Mouse (Mus musculus) lung, adult 18-20 months (tissue): ENCODE measurements around the gene Olfr1364.

Experiments used
- DNase-seq, 2 experiments: peaks; one replicate each; pipeline ENCODE4 v3.0.0; 2022; ENCODE audit warnings: mixed read lengths in 2 of 2

Olfr1364 gene

DNA sequence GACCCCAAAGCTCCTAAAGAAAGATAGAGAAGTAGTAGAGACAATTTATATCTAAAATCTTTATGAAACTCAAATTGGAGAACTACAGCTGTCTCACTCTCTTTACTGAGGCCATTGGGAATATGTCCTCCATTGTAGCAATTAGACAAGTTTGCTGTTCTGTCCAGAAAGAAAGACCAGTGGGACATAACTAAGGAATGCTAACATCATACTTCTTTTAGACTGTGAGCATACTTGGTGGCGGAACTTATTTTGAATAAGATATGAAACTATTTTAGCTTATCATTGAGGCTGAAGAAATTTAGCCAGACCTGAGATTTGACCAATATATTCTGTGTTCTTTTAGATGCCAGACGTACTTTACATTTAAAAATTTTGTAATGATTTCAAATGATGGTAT, at the start of gene Olfr1364:
Gene Olfr1364 (minus strand): TSS at position 101 of the 400 bp plus-strand sequence.
- DNase-seq: no peak

DNA sequence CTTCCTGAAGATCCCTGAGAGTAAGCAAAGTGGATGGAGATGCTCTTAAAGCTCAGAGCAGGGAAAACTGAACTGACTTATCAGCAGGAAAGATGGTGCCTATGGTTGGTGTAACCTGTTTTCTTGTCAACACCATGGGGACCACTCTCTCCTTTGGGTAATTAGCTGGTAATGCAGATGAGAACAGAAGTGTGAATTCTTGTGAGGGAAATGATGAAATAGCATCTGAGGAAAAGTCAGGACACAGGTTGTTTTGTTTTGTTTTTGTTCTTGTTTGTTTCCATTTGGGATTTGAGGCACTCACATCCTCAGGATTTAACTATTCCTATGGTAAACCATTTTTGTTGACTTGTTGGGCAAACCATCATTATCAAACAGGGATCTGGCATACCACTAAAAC, 32.4 kb upstream of the Olfr1364 start, which contains the start of gene Olfr1362:
Gene Olfr1362 (minus strand): TSS at position 101 of the 400 bp plus-strand sequence.
- no peak for DNase-seq

DNA sequence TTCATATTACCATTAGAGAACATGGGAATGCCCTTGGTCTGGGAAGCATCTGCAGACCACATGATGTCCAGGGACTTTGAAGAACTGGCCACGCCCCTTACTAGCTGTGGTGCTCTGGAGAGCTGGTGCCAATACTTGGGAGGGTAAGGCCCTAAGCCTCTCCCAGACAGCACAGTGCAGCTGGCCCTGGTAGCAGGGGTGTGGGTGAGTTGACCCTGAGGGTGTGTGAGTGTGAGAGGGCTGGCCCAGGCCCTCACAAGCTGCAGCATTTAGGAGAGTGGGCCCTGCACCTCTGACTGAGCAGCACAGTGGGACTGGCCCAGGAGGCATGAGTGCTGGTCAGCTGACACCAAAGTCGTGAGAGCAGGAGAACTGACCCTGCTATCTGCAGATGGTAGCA, 10.1 kb upstream of the Olfr1364 start:
- DNase-seq: no peak

DNA sequence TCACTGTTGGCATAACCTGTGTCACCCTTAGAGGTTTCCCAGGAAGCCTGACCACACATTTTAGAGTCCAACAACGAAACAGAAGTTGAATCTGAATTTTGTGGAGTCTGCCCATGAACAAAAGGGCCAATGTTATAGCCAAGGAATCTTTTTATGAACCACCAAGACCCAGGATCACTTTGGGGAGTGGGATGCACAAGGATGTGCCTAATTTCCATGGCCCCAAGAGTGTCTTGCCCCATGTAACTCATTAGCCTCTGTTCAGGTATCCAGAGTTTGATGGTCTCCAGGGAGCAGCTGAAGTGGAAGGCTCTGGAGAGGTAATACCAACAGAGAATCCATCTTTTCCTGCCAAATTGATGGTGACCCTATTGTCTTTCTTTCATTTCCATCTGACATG, 21.8 kb downstream of the Olfr1364 start, which contains the start of gene Olfr1535:
Gene Olfr1535 (minus strand): TSS at position 101 of the 400 bp plus-strand sequence.
- DNase-seq: no peak

DNA sequence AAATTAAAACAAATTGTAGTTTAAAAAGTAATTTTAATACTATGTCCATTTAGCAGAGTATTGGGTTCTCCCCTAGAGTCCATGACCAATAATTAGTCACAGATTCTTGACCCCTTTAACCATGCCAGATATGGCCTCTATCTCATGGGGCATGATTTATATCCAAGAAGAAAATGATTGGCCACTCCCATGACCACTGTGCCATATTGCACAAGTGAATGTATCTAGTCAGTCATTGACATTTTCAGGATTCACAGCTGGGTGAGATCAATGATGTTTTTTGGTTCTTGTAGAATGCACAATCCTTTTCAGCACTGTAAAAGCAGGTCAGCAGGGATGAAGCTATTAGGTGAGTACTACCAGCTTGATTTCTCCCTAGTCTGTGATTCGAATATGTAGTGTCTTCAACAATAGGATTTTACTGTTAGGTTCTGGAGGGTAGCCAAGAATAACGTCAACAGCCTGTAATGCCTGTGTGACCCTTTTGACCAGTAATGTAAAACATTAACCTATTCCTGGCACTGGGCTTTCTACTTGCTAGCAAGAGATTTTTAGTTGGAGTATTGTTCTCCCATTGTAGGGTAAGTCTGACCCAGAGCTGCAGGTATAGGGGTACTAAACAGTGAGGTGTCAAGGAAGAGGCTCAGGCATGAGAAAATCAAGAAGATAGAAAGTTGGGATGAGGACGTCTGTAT, 31.0 kb downstream of the Olfr1364 start:
- DNase-seq: no peak

DNA sequence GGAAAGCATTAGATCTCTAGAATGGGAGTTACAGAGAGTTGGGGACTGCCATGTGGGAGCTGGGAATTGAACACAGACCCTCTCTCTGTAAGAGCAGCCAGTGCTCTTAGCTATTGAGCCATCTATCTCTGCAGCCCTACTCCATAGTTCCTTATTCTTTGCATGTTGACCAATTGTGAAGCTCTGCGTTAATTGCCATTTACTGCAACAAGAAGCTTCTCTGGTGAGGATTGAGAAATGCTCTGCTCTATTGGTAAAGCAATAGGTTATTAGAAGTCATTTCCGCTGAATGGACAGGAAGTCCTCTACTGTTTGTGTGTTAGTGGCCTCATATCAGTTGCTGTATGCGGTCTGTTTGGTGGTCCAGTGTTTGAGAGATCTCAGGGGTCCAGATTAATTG, 32.1 kb downstream of the Olfr1364 start:
- no peak for DNase-seq

DNA sequence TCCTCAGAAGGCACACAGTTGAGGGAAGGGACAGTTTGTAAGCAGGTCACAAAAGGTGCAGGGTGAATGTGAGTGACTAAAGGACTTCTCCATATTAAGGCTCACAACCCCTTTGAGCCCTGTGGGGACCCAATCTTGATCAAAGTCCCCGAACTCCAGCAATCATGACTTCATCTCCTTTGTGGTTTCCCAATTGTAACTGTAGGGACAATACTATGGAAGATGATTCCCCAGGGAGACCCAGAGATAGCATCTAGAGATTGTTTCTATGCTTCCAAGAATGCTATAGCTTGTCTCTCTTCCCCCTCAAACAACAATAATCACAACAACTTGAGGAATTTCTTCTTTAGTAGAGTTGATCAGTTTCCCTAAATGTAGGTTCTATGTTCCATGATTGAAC, 38.9 kb downstream of the Olfr1364 start, which contains the start of gene Olfr1366:
Gene Olfr1366 (minus strand): TSS at position 101 of the 400 bp plus-strand sequence.
- no peak for DNase-seq

DNA sequence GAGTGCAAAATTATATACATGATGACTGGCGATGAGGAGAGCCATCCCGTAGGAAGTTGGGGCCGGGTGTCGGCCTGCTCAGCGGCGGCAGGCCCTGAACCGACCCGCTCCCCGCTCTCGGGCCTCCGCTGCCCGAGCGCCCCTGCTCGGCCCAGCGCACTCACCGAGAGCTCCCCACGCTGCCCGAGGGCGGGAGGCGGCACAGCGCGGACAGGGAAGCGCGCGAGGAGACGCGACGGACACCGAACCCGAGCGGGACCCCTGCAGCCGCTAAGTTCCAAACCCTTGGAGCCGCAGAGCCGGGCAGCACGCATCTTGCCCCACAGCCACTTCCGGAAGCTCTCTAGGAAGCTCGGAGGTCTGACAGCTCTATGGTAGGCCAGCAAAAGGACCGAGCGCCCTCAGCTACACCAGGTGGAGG, 50.8 kb downstream of the Olfr1364 start, which contains the start of gene Zkscan8:
Gene Zkscan8 (minus strand): TSS at position 340 of the 421 bp plus-strand sequence.
- DNase-seq: peak; percentile 88 to 92

DNA sequence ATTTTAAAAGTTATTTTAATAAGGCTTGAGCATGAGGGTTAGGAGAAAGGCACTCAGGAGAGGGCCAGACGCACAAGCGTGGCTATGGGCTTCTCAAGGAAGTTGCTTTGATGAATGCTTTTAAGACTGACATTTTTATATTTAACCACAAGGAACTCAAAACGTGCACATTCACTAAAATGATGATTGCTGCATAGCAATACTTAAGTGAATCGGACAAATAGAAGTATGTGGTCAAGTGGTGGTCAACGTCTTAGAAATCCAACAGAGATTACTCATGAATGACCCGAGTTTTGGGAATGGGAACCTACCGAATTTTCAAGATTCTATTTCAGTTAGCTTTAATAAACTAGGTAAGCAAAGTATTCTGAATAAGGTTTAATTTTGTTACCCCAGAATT, 51.4 kb downstream of the Olfr1364 start:
- DNase-seq: no peak
